Mouse (Mus musculus) heart, adult 2 months (tissue): Measurements from ENCODE around the gene Myo18a. TPM values are rescaled to one million over a fixed set of nuclear protein-coding genes. Genes with fewer than 3 reads are reported as not detected.

Experiments used
- DNase-seq, 2 experiments: peaks; one replicate each; pipeline ENCODE4 v3.0.0; 2021
- H3K27ac ChIP-seq: fragments of 200-600 bp; 2 replicates; pipeline ENCODE4 v1.8.1; 2022
- H3K27me3 ChIP-seq: fragments of 200-500 bp; 2 replicates; pipeline ENCODE4 v1.6.1; 2012; ENCODE audit warnings: mild to moderate bottlenecking, low read length, inconsistent platforms, mixed read lengths; ENCODE audit not compliant: control insufficient read depth, insufficient read depth
- H3K36me3 ChIP-seq: fragments of 200-500 bp; 2 replicates; pipeline ENCODE4 v1.6.1; 2012; ENCODE audit warnings: low read length, inconsistent platforms; ENCODE audit not compliant: control insufficient read depth, insufficient read depth
- H3K4me1 ChIP-seq: fragments of 200-500 bp; 2 replicates; pipeline ENCODE4 v1.6.1; 2011; ENCODE audit warnings: low read length; ENCODE audit not compliant: control insufficient read depth, insufficient read depth
- H3K4me3 ChIP-seq: fragments of 200-600 bp; 2 replicates; pipeline ENCODE4 v1.8.1; 2022
- H3K79me2 ChIP-seq: fragments of 200-500 bp; replicated peaks from 2 replicates; pipeline ENCODE4 v1.6.1; 2012; ENCODE audit warnings: mild to moderate bottlenecking, inconsistent platforms, low read length, moderate library complexity, mixed read lengths; ENCODE audit not compliant: control insufficient read depth, insufficient read depth
- H3K9ac ChIP-seq: fragments of 200-500 bp; 2 replicates; pipeline ENCODE4 v1.6.1; 2012; ENCODE audit warnings: low read depth, mild to moderate bottlenecking, control low read depth, inconsistent platforms, low read length, mixed read lengths
- CTCF ChIP-seq: fragments of 200-600 bp; IDR thresholded peaks from 2 replicates; pipeline ENCODE4 v1.8.1; 2022; ENCODE audit warnings: antibody characterized with exemption, mild to moderate bottlenecking, moderate library complexity
- EP300 ChIP-seq: fragments of 200-500 bp; IDR thresholded peaks from 2 replicates; pipeline ENCODE4 v1.6.1; 2011; ENCODE audit warnings: low read depth, low read length, control low read depth; ENCODE audit not compliant: insufficient read depth
- POLR2A ChIP-seq: fragments of 200-500 bp; IDR thresholded peaks from 2 replicates; pipeline ENCODE4 v1.6.1; 2011; ENCODE audit warnings: mild to moderate bottlenecking, low read depth, low read length, control low read depth; ENCODE audit not compliant: insufficient read depth
- WGBS: fragments of 180-500 bp; shearing (Covaris S2); methylation state at CpG from one replicate; pipeline ENCODE4 v1.1.7; 2018; 5-methylcytosine and 5-hydroxymethylcytosine counted together
- intact Hi-C: fragments of 180-260 bp; cut with DNase I; formaldehyde crosslinking; loops from one replicate; pipeline ENCODE4 v1.15.1; 2025
- polyA plus RNA-seq: library from polyadenylated mRNA; depleted of rRNA; stranded (reverse); fragments of >200 nt; gene quantifications from 2 replicates; pipeline ENCODE4 v1.2.3, GENCODE M21; 2012
- total RNA-seq, 2 experiments: library from RNA; stranded (reverse); gene quantifications; 2 replicates each; pipeline ENCODE4 v1.2.3; 2021

Myo18a gene
- total and polyA plus RNA-seq, 3 experiments, result 98.6 to 274 (median 240) TPM

- Histone ChIP-seq H3K79me2 (no peaks in the 10 kb centered on the region), H3K4me3 (no peak overlapping the region), H3K27ac (no peak overlapping the region), H3K27me3 (peaks cover 1% of the 10 kb centered on the region), H3K9ac (no peak overlapping the region), H3K4me1 (no peaks in the 10 kb centered on the region; the same call in none of the 2 replicates), H3K36me3 (no peaks in the 10 kb centered on the region)
- no peak for TF ChIP-seq CTCF
- no peak for TF ChIP-seq EP300
- intact Hi-C loops, result no loop called here
- no peak for DNase-seq
- WGBS, result 49% methylated on average over 8 of the region's 8 CpGs
Measured at GRCm38 (mm10) chr11:77885246-77885575, 122.2 kb downstream of the Myo18a start.

GRCm38 (mm10) chr11:77887373-77887960 is 124.4 kb downstream of the Myo18a start:
- no peak overlapping the region for H3K9ac ChIP-seq
- TF ChIP-seq POLR2A, result no peak
- no peak for TF ChIP-seq EP300
- no peak for TF ChIP-seq CTCF
- no peaks in the 10 kb centered on the region; the same call in none of the 2 replicates for H3K4me1 ChIP-seq
- intact Hi-C loops, result no loop called here
- H3K79me2 ChIP-seq, result no peaks in the 10 kb centered on the region
- WGBS, result 43% methylated on average over 17 of the region's 17 CpGs
- H3K27me3 ChIP-seq, result peaks cover 1% of the 10 kb centered on the region
- no peak for DNase-seq
- no peak overlapping the region for H3K4me3 ChIP-seq
- no peaks in the 10 kb centered on the region for H3K36me3 ChIP-seq
- no peak overlapping the region for H3K27ac ChIP-seq

GRCm38 (mm10) chr11:77888846-77889245 is 125.8 kb downstream of the Myo18a start:
- H3K79me2 ChIP-seq, result no peaks in the 10 kb centered on the region
- H3K36me3 ChIP-seq, result no peaks in the 10 kb centered on the region
- no peak for DNase-seq
- H3K4me1 ChIP-seq, result peaks cover 4% of the 10 kb centered on the region
- no peak overlapping the region for H3K4me3 ChIP-seq
- H3K9ac ChIP-seq, result no peak overlapping the region
- intact Hi-C loops, result no loop called here
- H3K27me3 ChIP-seq, result peaks cover 1% of the 10 kb centered on the region
- no peak for TF ChIP-seq CTCF
- H3K27ac ChIP-seq, result no peak overlapping the region
- 91% methylated on average over 5 of the region's 5 CpGs for WGBS

DNA sequence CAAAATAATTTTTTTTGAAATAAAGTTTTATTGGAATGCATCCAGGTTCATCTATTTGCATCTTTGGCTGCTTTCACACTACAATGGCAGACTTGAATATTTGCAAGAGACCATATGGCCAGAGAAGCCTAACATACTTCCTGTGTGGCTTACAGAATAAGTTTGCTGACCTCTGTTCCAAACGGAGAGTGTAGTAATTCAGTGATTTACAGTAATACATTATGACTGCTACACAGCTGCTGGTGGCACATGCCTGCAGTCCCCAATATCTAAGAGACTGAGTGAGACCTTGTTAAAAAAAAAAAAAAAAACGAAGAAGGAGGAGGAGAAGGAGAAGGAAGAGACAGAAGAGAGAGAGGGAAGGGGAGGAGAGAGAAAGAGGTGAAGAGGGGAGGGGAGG is 126.4 kb downstream of the Myo18a start:
- intact Hi-C loops, result no loop called here
- H3K4me3 ChIP-seq, result no peak overlapping the region
- peaks cover 1% of the 10 kb centered on the region for H3K27me3 ChIP-seq
- DNase-seq, result no peak
- no peak overlapping the region for H3K9ac ChIP-seq
- no peaks in the 10 kb centered on the region for H3K79me2 ChIP-seq
- TF ChIP-seq EP300 (no peak), POLR2A (no peak), CTCF (no peak)
- 35% methylated on average over 1 of the region's 2 CpGs for WGBS
- no peaks in the 10 kb centered on the region for H3K36me3 ChIP-seq
- no peak overlapping the region for H3K27ac ChIP-seq
- H3K4me1 ChIP-seq, result peaks cover 5% of the 10 kb centered on the region

GRCm38 (mm10) chr11:77890648-77891258 is 127.7 kb downstream of the Myo18a start:
- H3K36me3 ChIP-seq, result no peaks in the 10 kb centered on the region
- H3K27me3 ChIP-seq, result peaks cover 1% of the 10 kb centered on the region
- no peak overlapping the region for H3K27ac ChIP-seq
- peaks cover 5% of the 10 kb centered on the region for H3K4me1 ChIP-seq
- WGBS, result 92% methylated on average over 2 of the region's 2 CpGs
- H3K79me2 ChIP-seq, result no peaks in the 10 kb centered on the region
- intact Hi-C loops, result loop anchor here (5.0 kb wide), 1 partner anchor 72 kb away; no protein-coding TSS in a partner anchor
- H3K4me3 ChIP-seq, result no peak overlapping the region
- H3K9ac ChIP-seq, result no peak overlapping the region
- no peak for TF ChIP-seq EP300
- TF ChIP-seq CTCF, result no peak
- TF ChIP-seq POLR2A, result no peak
- DNase-seq, result no peak

- WGBS, result 48% methylated on average over 5 of the region's 5 CpGs
- H3K27ac ChIP-seq, result no peak overlapping the region
Measured at GRCm38 (mm10) chr11:77892883-77893282, 129.8 kb downstream of the Myo18a start.

More at GRCm38 (mm10) chr11:77892883-77893282, 129.8 kb downstream of the Myo18a start:
- no peak for DNase-seq
- H3K9ac ChIP-seq, result no peak overlapping the region
- intact Hi-C loops, result loop anchor here (5.0 kb wide), 1 partner anchor 69 kb away; no protein-coding TSS in a partner anchor
- TF ChIP-seq POLR2A, result no peak
- no peak for TF ChIP-seq CTCF
- TF ChIP-seq EP300, result no peak
- no peaks in the 10 kb centered on the region for H3K36me3 ChIP-seq
- H3K4me1 ChIP-seq, result peaks cover 5% of the 10 kb centered on the region
- no peaks in the 10 kb centered on the region for H3K79me2 ChIP-seq
- no peaks in the 10 kb centered on the region for H3K27me3 ChIP-seq
- no peak overlapping the region for H3K4me3 ChIP-seq
